Mouse (Mus musculus) lung, embryonic 15.5 days (tissue): ENCODE measurements around the gene Astl. TPM values are rescaled to one million over a fixed set of nuclear protein-coding genes. Genes with fewer than 3 reads are reported as not detected.
A peak's percentile ranks its signal among the peaks of the same experiment; 100 is the strongest.

Experiments
- ATAC-seq: fragments of 200-750 bp; cut with Nextera tagmentation; 2 replicates; pipeline ENCODE4 v1.8.0; 2017; ENCODE audit warnings: moderate number of reproducible peaks, borderline replicate concordance; ENCODE audit not compliant: low FRiP score, low TSS enrichment; ENCODE audit errors: extremely low read depth
- H3K27ac ChIP-seq: fragments of 300-500 bp; sonication (generic); 2 replicates; pipeline ENCODE4 v1.5.1; 2015; ENCODE audit warnings: moderate library complexity, mild to moderate bottlenecking, inconsistent platforms
- H3K27me3 ChIP-seq: fragments of 300-500 bp; sonication (generic); 2 replicates; pipeline ENCODE4 v1.6.1; 2015; ENCODE audit warnings: inconsistent platforms
- H3K36me3 ChIP-seq: fragments of 300-500 bp; sonication (generic); 2 replicates; pipeline ENCODE4 v1.6.1; 2015; ENCODE audit warnings: inconsistent platforms
- H3K4me1 ChIP-seq: fragments of 300-500 bp; sonication (generic); 2 replicates; pipeline ENCODE4 v1.6.1; 2015; ENCODE audit warnings: inconsistent platforms
- H3K4me2 ChIP-seq: fragments of 300-500 bp; sonication (generic); 2 replicates; pipeline ENCODE4 v1.6.1; 2015; ENCODE audit warnings: inconsistent platforms, mild to moderate bottlenecking, moderate library complexity
- H3K4me3 ChIP-seq: fragments of 300-500 bp; sonication (generic); 2 replicates; pipeline ENCODE4 v1.5.1; 2015; ENCODE audit warnings: mild to moderate bottlenecking, inconsistent platforms
- H3K9ac ChIP-seq: fragments of 300-500 bp; sonication (generic); 2 replicates; pipeline ENCODE4 v1.6.1; 2015; ENCODE audit warnings: inconsistent platforms
- H3K9me3 ChIP-seq: fragments of 300-500 bp; sonication (generic); 2 replicates; pipeline ENCODE4 v1.6.1; 2016; ENCODE audit warnings: inconsistent platforms
- WGBS: fragments of 180-500 bp; shearing (Covaris S2); methylation state at CpG from one replicate; pipeline ENCODE4 v1.1.7; 2015; 5-methylcytosine and 5-hydroxymethylcytosine counted together
- polyA plus RNA-seq: library from polyadenylated mRNA; unstranded; fragments of >200 nt; fragmentation: Nextera tagmentation; extraction: Ambion mirVana; gene quantifications from 2 replicates; pipeline ENCODE4 v1.2.1, GENCODE M21; 2015

Gene Astl
- polyA plus RNA-seq, 1 experiment from 2014 or later = not detected

DNA sequence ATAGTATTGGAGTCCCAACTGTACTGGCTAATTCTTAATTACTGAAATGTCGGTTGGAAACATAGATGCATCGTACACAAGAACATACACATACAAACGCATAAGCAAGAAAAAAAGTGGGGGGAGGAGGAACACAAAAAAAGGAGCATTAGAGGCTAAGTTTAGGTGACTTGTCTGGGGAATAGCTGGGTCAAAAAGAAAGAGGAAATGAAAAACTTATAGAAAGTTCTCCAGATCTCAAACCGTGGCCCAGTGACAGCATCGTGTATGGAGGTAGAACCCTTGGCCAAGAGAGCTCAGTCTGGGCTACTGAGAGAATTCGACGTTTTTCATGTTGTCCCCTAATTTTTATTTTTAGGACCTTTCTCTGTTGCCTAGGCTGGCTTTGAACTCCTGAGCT, 27.8 kb upstream of the Astl start:
- H3K4me1 ChIP-seq = no peaks in the 10 kb centered on the region
- H3K9ac ChIP-seq = no peak overlapping the region
- no peaks in the 10 kb centered on the region for H3K27me3 ChIP-seq
- no peak overlapping the region for H3K4me2 ChIP-seq
- H3K4me3 ChIP-seq = no peak overlapping the region
- H3K36me3 ChIP-seq = no peaks in the 10 kb centered on the region
- 85% methylated on average over 7 of the region's 7 CpGs for WGBS
- no peak overlapping the region for H3K27ac ChIP-seq
- no peak for ATAC-seq
- no peaks in the 10 kb centered on the region for H3K9me3 ChIP-seq

GRCm38 (mm10) chr2:127311193-127311592, 27.2 kb upstream of the Astl start:
- no peaks in the 10 kb centered on the region for H3K36me3 ChIP-seq
- WGBS = 69% methylated on average over 1 of the region's 1 CpGs
- H3K9ac ChIP-seq = no peak overlapping the region
- H3K27ac ChIP-seq = no peak overlapping the region
- H3K4me3 ChIP-seq = no peak overlapping the region
- H3K4me2 ChIP-seq = no peak overlapping the region
- no peaks in the 10 kb centered on the region for H3K9me3 ChIP-seq
- no peak for ATAC-seq
- H3K4me1 ChIP-seq = no peaks in the 10 kb centered on the region
- no peaks in the 10 kb centered on the region for H3K27me3 ChIP-seq

- no peak overlapping the region for H3K4me2 ChIP-seq
- H3K9me3 ChIP-seq = no peaks in the 10 kb centered on the region
- no peaks in the 10 kb centered on the region for H3K36me3 ChIP-seq
- 87% methylated on average over 4 of the region's 4 CpGs for WGBS
- no peaks in the 10 kb centered on the region for H3K27me3 ChIP-seq
- H3K27ac ChIP-seq = no peak overlapping the region
- H3K4me3 ChIP-seq = no peak overlapping the region
- no peak overlapping the region for H3K9ac ChIP-seq
- H3K4me1 ChIP-seq = no peaks in the 10 kb centered on the region
- no peak for ATAC-seq
Measured at GRCm38 (mm10) chr2:127312801-127313200, 25.6 kb upstream of the Astl start.

DNA sequence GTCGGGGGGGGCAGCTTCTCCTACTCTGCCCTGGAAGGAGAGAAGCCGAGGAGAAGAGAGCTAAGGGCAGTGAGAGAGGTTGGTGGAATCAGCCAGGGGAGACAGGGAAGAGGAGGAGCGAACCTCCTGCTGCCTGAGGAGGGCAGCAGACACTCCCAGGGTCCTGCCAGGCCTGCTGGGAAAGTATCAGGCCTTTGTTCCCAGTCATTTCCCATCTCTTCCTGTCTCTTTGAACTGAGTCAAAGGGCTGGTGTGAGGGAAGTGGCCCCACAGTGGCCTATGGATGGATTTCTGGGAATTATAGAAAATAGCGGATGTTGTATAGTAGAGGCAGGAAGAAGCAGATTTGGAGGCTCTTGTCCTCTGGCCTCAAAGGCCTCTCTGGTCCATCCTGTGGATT, 24.6 kb upstream of the Astl start:
- Histone ChIP-seq H3K27ac (peak overlapping the region; percentile 70), H3K4me3 (no peak overlapping the region), H3K4me1 (no peaks in the 10 kb centered on the region), H3K9me3 (no peaks in the 10 kb centered on the region), H3K9ac (no peak overlapping the region), H3K27me3 (no peaks in the 10 kb centered on the region), H3K4me2 (no peak overlapping the region), H3K36me3 (no peaks in the 10 kb centered on the region)
- ATAC-seq = 0 out of 2 replicates have a peak, but pooled peaks have one; percentile 35
- WGBS = 44% methylated on average over 4 of the region's 4 CpGs

GRCm38 (mm10) chr2:127314467-127315154, 23.8 kb upstream of the Astl start:
- H3K4me3 ChIP-seq = no peak overlapping the region
- H3K4me1 ChIP-seq = no peaks in the 10 kb centered on the region
- no peaks in the 10 kb centered on the region for H3K36me3 ChIP-seq
- no peaks in the 10 kb centered on the region for H3K27me3 ChIP-seq
- H3K27ac ChIP-seq = peak overlapping the region; percentile 70
- no peak for ATAC-seq
- H3K4me2 ChIP-seq = no peak overlapping the region
- WGBS = 43% methylated on average over 6 of the region's 6 CpGs
- no peaks in the 10 kb centered on the region for H3K9me3 ChIP-seq
- H3K9ac ChIP-seq = no peak overlapping the region

DNA sequence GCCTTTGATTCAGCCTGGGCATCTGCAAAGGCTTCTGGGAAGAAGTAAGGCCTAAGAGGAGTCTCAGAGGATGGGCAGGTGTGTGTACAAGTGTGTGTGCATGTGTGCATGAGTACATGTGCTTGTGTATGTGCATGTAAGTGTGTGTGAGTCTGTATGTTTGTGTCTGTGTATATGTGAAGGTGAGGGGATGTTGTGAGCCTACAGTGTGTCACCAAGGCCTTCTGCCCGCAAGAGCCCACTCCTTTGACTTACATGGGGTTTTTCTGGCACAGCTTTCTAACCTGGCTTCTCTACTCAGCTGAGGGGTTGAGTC, 23.3 kb upstream of the Astl start:
- WGBS = 95% methylated on average over 1 of the region's 1 CpGs
- H3K9ac ChIP-seq = no peak overlapping the region
- no peaks in the 10 kb centered on the region for H3K27me3 ChIP-seq
- no peaks in the 10 kb centered on the region for H3K4me1 ChIP-seq
- no peak for ATAC-seq
- H3K36me3 ChIP-seq = no peaks in the 10 kb centered on the region
- H3K4me2 ChIP-seq = no peak overlapping the region
- H3K9me3 ChIP-seq = no peaks in the 10 kb centered on the region
- no peak overlapping the region for H3K27ac ChIP-seq
- no peak overlapping the region for H3K4me3 ChIP-seq

DNA sequence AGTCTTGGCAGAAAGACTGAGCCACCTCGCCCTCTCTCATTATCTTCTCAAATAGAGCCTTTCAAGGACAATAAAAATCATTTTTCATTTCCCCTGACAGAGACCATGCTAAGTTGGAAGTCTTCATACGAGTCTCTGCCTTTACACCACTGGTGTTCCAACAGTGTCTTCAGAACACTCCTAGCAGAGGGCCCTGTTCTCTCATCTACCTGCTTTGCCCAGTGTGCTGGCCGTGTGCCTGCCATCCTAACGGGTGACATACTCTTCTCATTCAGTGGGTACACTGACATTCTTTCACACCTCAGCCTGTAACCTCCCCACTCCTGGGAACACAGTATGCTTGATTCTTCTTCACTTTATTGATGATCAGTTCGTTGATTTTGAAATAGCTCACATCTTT, 22.0 kb upstream of the Astl start:
- no peak overlapping the region for H3K9ac ChIP-seq
- no peaks in the 10 kb centered on the region for H3K4me1 ChIP-seq
- no peaks in the 10 kb centered on the region for H3K27me3 ChIP-seq
- H3K27ac ChIP-seq = no peak overlapping the region
- H3K4me2 ChIP-seq = no peak overlapping the region
- H3K36me3 ChIP-seq = no peaks in the 10 kb centered on the region
- no peak overlapping the region for H3K4me3 ChIP-seq
- 69% methylated on average over 5 of the region's 5 CpGs for WGBS
- no peak for ATAC-seq
- H3K9me3 ChIP-seq = no peaks in the 10 kb centered on the region

GRCm38 (mm10) chr2:127318136-127318535, 20.3 kb upstream of the Astl start:
- ATAC-seq = no peak
- H3K4me3 ChIP-seq = no peak overlapping the region
- WGBS = 61% methylated on average over 4 of the region's 4 CpGs
- no peaks in the 10 kb centered on the region for H3K36me3 ChIP-seq
- H3K4me2 ChIP-seq = no peak overlapping the region
- no peaks in the 10 kb centered on the region for H3K4me1 ChIP-seq
- no peaks in the 10 kb centered on the region for H3K27me3 ChIP-seq
- H3K27ac ChIP-seq = no peak overlapping the region
- no peak overlapping the region for H3K9ac ChIP-seq
- H3K9me3 ChIP-seq = no peaks in the 10 kb centered on the region

DNA sequence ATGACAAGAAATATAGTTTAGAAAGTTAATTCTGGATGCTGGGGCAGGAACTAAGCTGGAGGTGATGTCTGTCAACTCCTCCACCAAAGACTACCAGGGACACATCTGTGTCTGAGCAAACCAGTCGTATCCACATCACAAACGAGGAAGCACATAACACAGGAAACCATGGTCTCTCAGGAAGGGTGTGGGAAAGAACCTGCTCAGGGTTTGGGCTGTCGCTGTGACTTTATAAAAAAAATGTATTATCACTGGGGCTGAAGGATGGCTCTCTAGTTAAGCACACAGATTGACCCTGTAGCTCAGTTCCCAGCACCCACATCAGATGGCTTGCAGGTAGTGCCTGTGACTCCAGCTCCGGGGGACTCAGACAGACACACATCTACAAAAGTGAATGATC, 19.4 kb upstream of the Astl start:
- Histone ChIP-seq H3K27me3 (no peaks in the 10 kb centered on the region), H3K4me2 (no peak overlapping the region), H3K9me3 (no peaks in the 10 kb centered on the region), H3K4me1 (no peaks in the 10 kb centered on the region), H3K36me3 (no peaks in the 10 kb centered on the region), H3K9ac (no peak overlapping the region), H3K27ac (no peak overlapping the region), H3K4me3 (no peak overlapping the region)
- 58% methylated on average over 4 of the region's 4 CpGs for WGBS
- ATAC-seq = no peak

- Histone ChIP-seq H3K27ac (no peak overlapping the region), H3K9me3 (no peaks in the 10 kb centered on the region), H3K4me1 (no peaks in the 10 kb centered on the region), H3K9ac (no peak overlapping the region), H3K4me2 (no peak overlapping the region), H3K36me3 (no peaks in the 10 kb centered on the region), H3K4me3 (no peak overlapping the region), H3K27me3 (no peaks in the 10 kb centered on the region)
- no peak for ATAC-seq
- 75% methylated on average over 6 of the region's 6 CpGs for WGBS
Measured at GRCm38 (mm10) chr2:127322671-127323285, 15.7 kb upstream of the Astl start.

GRCm38 (mm10) chr2:127323667-127324066, 14.8 kb upstream of the Astl start:
- no peak overlapping the region for H3K4me2 ChIP-seq
- no peaks in the 10 kb centered on the region for H3K36me3 ChIP-seq
- H3K9ac ChIP-seq = no peak overlapping the region
- ATAC-seq = no peak
- H3K27ac ChIP-seq = no peak overlapping the region
- no peaks in the 10 kb centered on the region for H3K9me3 ChIP-seq
- H3K4me3 ChIP-seq = no peak overlapping the region
- no peaks in the 10 kb centered on the region for H3K4me1 ChIP-seq
- WGBS = 78% methylated on average over 1 of the region's 1 CpGs
- H3K27me3 ChIP-seq = no peaks in the 10 kb centered on the region

GRCm38 (mm10) chr2:127324456-127324855, 14.0 kb upstream of the Astl start:
- H3K4me1 ChIP-seq = no peaks in the 10 kb centered on the region
- H3K27me3 ChIP-seq = no peaks in the 10 kb centered on the region
- no peaks in the 10 kb centered on the region for H3K36me3 ChIP-seq
- H3K9me3 ChIP-seq = no peaks in the 10 kb centered on the region
- H3K4me3 ChIP-seq = no peak overlapping the region
- H3K4me2 ChIP-seq = no peak overlapping the region
- ATAC-seq = no peak
- no peak overlapping the region for H3K27ac ChIP-seq
- no peak overlapping the region for H3K9ac ChIP-seq
- 49% methylated on average over 7 of the region's 7 CpGs for WGBS
